Mouse (Mus musculus) kidney, embryonic 16.5 days (tissue): Measurements from ENCODE around the gene Cuta. TPM values are rescaled to one million over a fixed set of nuclear protein-coding genes. Genes with fewer than 3 reads are reported as not detected.

ENCODE experiments used
- ATAC-seq: fragments of 200-750 bp; cut with Nextera tagmentation; 2 replicates; pipeline ENCODE4 v1.8.0; 2017; ENCODE audit warnings: moderate TSS enrichment; ENCODE audit not compliant: low FRiP score, low TSS enrichment
- H3K27ac ChIP-seq: fragments of 300-500 bp; sonication (generic); 2 replicates; pipeline ENCODE4 v1.5.1; 2014; ENCODE audit warnings: low read length
- H3K27me3 ChIP-seq: fragments of 300-500 bp; sonication (generic); 2 replicates; pipeline ENCODE4 v1.6.1; 2014; ENCODE audit warnings: low read length, control low read depth, mixed read lengths; ENCODE audit not compliant: insufficient read depth
- H3K36me3 ChIP-seq: fragments of 300-500 bp; sonication (generic); 2 replicates; pipeline ENCODE4 v1.6.1; 2014; ENCODE audit warnings: low read length, control low read depth, mixed read lengths; ENCODE audit not compliant: insufficient read depth
- H3K4me1 ChIP-seq: fragments of 300-500 bp; sonication (generic); 2 replicates; pipeline ENCODE4 v1.6.1; 2014; ENCODE audit warnings: low read length, control low read depth, mixed read lengths; ENCODE audit not compliant: insufficient read depth
- H3K4me2 ChIP-seq: fragments of 300-500 bp; sonication (generic); replicated peaks from 2 replicates; pipeline ENCODE4 v1.6.1; 2014; ENCODE audit warnings: low read depth, low read length
- H3K4me3 ChIP-seq: fragments of 300-500 bp; sonication (generic); 2 replicates; pipeline ENCODE4 v1.5.1; 2014; ENCODE audit warnings: mild to moderate bottlenecking, low read length
- H3K9ac ChIP-seq: fragments of 300-500 bp; sonication (generic); replicated peaks from 2 replicates; pipeline ENCODE4 v1.6.1; 2014; ENCODE audit warnings: low read length
- H3K9me3 ChIP-seq: fragments of 300-500 bp; sonication (generic); 2 replicates; pipeline ENCODE4 v1.6.1; 2016; ENCODE audit warnings: low read length, control low read depth
- WGBS: fragments of 180-500 bp; shearing (Covaris S2); extraction: QIAGEN DNeasy Blood & Tissue Kit; methylation state at CpG from one replicate; pipeline ENCODE4 v1.1.7; 2014; 5-methylcytosine and 5-hydroxymethylcytosine counted together
- polyA plus RNA-seq: library from polyadenylated mRNA; unstranded; fragments of >200 nt; fragmentation: Nextera tagmentation; extraction: Ambion mirVana; gene quantifications from 2 replicates; pipeline ENCODE4 v1.2.1, GENCODE M21; 2015

The Cuta gene
- polyA plus RNA-seq, 1 experiment from 2014 or later, result 187 TPM

GRCm38 (mm10) chr17:26895578-26895977, 43.8 kb downstream of the Cuta start:
- 14% methylated on average over 10 of the region's 10 CpGs for WGBS
- H3K4me2 ChIP-seq, result no peak overlapping the region
- H3K4me1 ChIP-seq, result peaks cover 13% of the 10 kb centered on the region; the same call in 1 of the 2 replicates
- no peaks in the 10 kb centered on the region; the same call in 1 of the 2 replicates for H3K9me3 ChIP-seq
- H3K4me3 ChIP-seq, result no peak overlapping the region
- H3K27ac ChIP-seq, result no peak overlapping the region
- ATAC-seq, result no peak
- no peaks in the 10 kb centered on the region for H3K36me3 ChIP-seq
- H3K9ac ChIP-seq, result no peak overlapping the region
- H3K27me3 ChIP-seq, result no peaks in the 10 kb centered on the region

GRCm38 (mm10) chr17:26894342-26894741, 45.0 kb downstream of the Cuta start:
- H3K27me3 ChIP-seq, result no peaks in the 10 kb centered on the region
- H3K36me3 ChIP-seq, result no peaks in the 10 kb centered on the region
- H3K4me1 ChIP-seq, result peaks cover 13% of the 10 kb centered on the region; the same call in 1 of the 2 replicates
- WGBS, result 56% methylated on average over 6 of the region's 6 CpGs
- H3K4me2 ChIP-seq, result no peak overlapping the region
- H3K9ac ChIP-seq, result no peak overlapping the region
- no peak overlapping the region for H3K27ac ChIP-seq
- no peaks in the 10 kb centered on the region; the same call in 1 of the 2 replicates for H3K9me3 ChIP-seq
- ATAC-seq, result no peak
- no peak overlapping the region for H3K4me3 ChIP-seq

GRCm38 (mm10) chr17:26893492-26893891, 45.9 kb downstream of the Cuta start:
- Histone ChIP-seq H3K27me3 (no peaks in the 10 kb centered on the region), H3K4me1 (peaks cover 13% of the 10 kb centered on the region; the same call in 1 of the 2 replicates), H3K27ac (no peak overlapping the region), H3K4me2 (no peak overlapping the region), H3K9ac (no peak overlapping the region), H3K36me3 (no peaks in the 10 kb centered on the region), H3K9me3 (no peaks in the 10 kb centered on the region; the same call in 1 of the 2 replicates), H3K4me3 (no peak overlapping the region)
- WGBS, result 61% methylated on average over 6 of the region's 6 CpGs
- ATAC-seq, result no peak

DNA sequence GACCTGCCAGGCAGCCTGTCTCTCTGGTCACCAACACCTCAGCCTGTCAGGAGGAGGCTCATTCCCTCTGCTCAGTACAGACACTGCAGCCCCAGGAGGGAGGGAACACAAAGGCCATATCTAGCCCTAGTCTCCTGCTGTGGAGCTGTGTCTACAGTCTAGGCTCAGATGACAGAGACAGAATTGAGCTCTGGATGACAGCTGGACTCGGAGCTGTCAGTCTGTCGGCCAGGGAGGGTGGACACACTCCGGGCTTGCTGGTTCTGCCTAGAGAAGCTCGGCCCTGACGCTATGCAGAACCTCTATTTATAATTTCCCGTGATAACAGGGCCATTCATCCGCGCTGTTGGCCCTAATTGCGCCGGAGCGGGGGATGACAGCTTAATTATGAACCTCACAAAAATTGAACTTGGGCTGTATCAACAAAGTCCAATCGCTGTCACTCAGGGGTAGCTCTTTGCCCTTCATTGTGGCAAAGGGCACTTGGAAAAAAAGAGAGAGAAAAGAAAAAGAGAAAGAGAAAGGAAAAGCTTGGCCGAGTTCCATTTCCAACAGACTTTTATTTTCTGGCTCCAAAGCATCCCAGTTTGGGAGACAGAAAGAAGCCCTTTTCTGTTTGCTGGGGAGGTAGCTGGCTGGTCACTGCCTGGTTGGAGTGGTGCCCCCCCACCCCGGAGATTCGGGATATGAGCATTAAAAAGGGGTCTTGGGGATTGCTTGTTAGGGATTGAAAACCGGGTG, 46.6 kb downstream of the Cuta start:
- no peaks in the 10 kb centered on the region for H3K27me3 ChIP-seq
- H3K9ac ChIP-seq, result peak overlapping the region; percentile 37; the same call in 1 of the 2 replicates
- H3K36me3 ChIP-seq, result no peaks in the 10 kb centered on the region
- peaks cover 13% of the 10 kb centered on the region; the same call in 1 of the 2 replicates for H3K4me1 ChIP-seq
- no peak overlapping the region for H3K4me3 ChIP-seq
- H3K9me3 ChIP-seq, result no peaks in the 10 kb centered on the region; the same call in 1 of the 2 replicates
- H3K27ac ChIP-seq, result no peak overlapping the region
- WGBS, result 47% methylated on average over 16 of the region's 16 CpGs
- peak overlapping the region; percentile 17; the same call in 1 of the 2 replicates for H3K4me2 ChIP-seq
- no peak for ATAC-seq

- H3K36me3 ChIP-seq, result no peaks in the 10 kb centered on the region
- no peak overlapping the region for H3K27ac ChIP-seq
- H3K27me3 ChIP-seq, result no peaks in the 10 kb centered on the region
- H3K9me3 ChIP-seq, result no peaks in the 10 kb centered on the region
- H3K4me1 ChIP-seq, result peaks cover 20% of the 10 kb centered on the region
- no peak overlapping the region for H3K9ac ChIP-seq
- H3K4me2 ChIP-seq, result no peak overlapping the region
- WGBS, result 22% methylated on average over 3 of the region's 3 CpGs
- no peak overlapping the region for H3K4me3 ChIP-seq
- ATAC-seq, result no peak
These were observed 51.4 kb downstream of the Cuta start for GRCm38 (mm10) chr17:26887926-26888325.

- H3K9me3 ChIP-seq, result no peaks in the 10 kb centered on the region
- H3K9ac ChIP-seq, result peak overlapping the region; percentile 58
- H3K4me1 ChIP-seq, result peaks cover 15% of the 10 kb centered on the region
- no peak overlapping the region for H3K27ac ChIP-seq
- no peaks in the 10 kb centered on the region for H3K36me3 ChIP-seq
- H3K27me3 ChIP-seq, result no peaks in the 10 kb centered on the region
- ATAC-seq, result peak; percentile 85
- H3K4me3 ChIP-seq, result peak overlapping the region; percentile 41
- peak overlapping the region; percentile 80 for H3K4me2 ChIP-seq
- 10% methylated on average over 30 of the region's 30 CpGs for WGBS
These were observed 53.2 kb downstream of the Cuta start for GRCm38 (mm10) chr17:26886047-26886749.

GRCm38 (mm10) chr17:26884995-26885926, 54.1 kb downstream of the Cuta start:
- H3K27ac ChIP-seq, result 0 out of 2 replicates have a peak overlapping the region, but pooled peaks have one; percentile 4
- peak overlapping the region; percentile 41 for H3K4me3 ChIP-seq
- peak overlapping the region; percentile 47 for H3K9ac ChIP-seq
- no peaks in the 10 kb centered on the region for H3K27me3 ChIP-seq
- no peaks in the 10 kb centered on the region for H3K9me3 ChIP-seq
- H3K36me3 ChIP-seq, result no peaks in the 10 kb centered on the region
- peak; percentile 43; the same call in 1 of the 2 replicates for ATAC-seq
- H3K4me1 ChIP-seq, result peaks cover 15% of the 10 kb centered on the region
- peak overlapping the region; percentile 80 for H3K4me2 ChIP-seq
- WGBS, result 20% methylated on average over 25 of the region's 25 CpGs
